Mouse (Mus musculus): Measurements from ENCODE around the gene Rgs13.

Gene Rgs13

DNA sequence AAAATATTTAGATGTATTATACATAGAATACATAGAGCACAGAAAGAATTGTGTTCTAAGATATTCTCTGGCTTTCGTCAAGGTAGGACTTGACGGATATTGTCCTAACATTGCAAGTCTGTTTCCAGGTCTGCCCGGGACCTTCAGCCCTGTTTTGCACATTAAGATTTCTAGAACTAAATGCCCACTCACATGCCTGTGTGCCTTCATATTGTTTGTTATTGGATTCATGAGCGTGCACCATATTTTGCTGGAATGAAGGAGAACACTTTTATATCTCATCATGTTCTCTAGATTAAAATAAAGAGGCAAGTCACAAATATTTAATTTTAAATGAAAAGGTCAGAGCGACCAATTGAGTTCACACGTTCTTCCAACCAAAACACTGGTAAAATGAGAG is 2.4 kb downstream of the Rgs13 start:
- TF ChIP-seq GATA4 (IDR thresholded peaks at IDR 0.05; ENCODE audit: insufficient replicate concordance, low read length) = no peak

GRCm38 (mm10) chr1:144173568-144174036 is 3.6 kb downstream of the Rgs13 start:
- TF ChIP-seq GATA4 (IDR thresholded peaks at IDR 0.05; ENCODE audit: insufficient replicate concordance, low read length) = no peak

- no peak for TF ChIP-seq GATA4 (IDR thresholded peaks at IDR 0.05; ENCODE audit: insufficient replicate concordance, low read length)
These were observed 8.3 kb downstream of the Rgs13 start for GRCm38 (mm10) chr1:144168921-144169320.

GRCm38 (mm10) chr1:144167761-144168160 is 9.4 kb downstream of the Rgs13 start:
- TF ChIP-seq GATA4 (IDR thresholded peaks at IDR 0.05; ENCODE audit: insufficient replicate concordance, low read length) = no peak

DNA sequence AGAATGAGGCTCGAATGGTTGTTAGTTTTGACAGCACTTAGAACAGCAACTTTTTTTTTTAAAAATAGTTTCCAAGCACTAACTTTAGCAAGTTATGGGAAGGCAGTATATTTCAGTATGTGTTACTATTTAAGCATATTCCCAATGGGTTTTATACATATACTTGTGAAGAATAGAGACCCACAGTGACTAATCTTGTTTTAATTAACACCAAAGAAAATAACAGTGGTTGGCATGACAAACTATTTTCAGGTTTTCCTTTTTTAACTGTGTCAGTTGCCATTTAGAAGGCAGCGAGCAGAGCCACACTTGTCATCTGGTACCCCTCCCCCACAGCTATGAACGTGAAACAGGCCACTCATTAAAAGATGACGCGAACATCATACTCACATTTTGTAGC is 10.3 kb downstream of the Rgs13 start:
- no peak for TF ChIP-seq GATA4 (IDR thresholded peaks at IDR 0.05; ENCODE audit: insufficient replicate concordance, low read length)

GRCm38 (mm10) chr1:144166275-144166674 is 10.9 kb downstream of the Rgs13 start:
- no peak for TF ChIP-seq GATA4 (IDR thresholded peaks at IDR 0.05; ENCODE audit: insufficient replicate concordance, low read length)

DNA sequence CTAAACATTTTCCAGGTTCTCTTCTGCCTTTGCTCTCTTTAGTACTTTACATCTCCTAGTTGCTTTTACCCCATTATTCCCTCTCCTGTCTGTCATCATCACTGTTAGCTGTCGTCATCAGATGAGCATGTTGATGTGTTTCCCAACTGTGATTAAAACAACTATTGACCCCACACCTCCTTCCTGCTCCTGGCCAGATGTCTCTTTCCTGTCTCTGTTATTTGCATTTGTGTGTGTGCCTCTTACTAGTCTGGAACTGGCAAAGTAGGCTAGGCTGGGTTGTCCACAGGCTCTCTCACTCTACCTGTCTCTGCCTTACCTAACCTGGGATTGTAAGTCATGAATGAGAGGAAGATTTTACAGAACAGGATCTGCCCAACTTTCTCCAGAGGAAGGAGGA is 24.6 kb downstream of the Rgs13 start:
- no peak for TF ChIP-seq GATA4 (IDR thresholded peaks at IDR 0.05; ENCODE audit: insufficient replicate concordance, low read length)

DNA sequence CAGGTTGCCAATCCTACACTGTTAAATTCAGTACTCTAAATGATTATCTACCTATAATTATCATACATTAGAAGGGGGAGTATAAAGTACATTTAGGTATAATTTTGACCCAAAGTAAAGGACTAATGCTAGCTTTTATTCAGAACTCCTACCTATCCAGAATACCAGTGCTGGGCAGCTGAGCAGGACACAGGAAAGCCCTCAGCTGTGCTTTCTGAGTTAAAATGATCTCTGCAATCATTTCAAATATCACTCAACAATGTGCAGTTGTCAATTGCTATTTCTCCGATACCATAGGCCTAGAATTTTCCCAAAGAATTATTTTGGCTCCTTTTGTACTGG is 25.0 kb downstream of the Rgs13 start:
- TF ChIP-seq GATA4 (IDR thresholded peaks at IDR 0.05; ENCODE audit: insufficient replicate concordance, low read length) = no peak

DNA sequence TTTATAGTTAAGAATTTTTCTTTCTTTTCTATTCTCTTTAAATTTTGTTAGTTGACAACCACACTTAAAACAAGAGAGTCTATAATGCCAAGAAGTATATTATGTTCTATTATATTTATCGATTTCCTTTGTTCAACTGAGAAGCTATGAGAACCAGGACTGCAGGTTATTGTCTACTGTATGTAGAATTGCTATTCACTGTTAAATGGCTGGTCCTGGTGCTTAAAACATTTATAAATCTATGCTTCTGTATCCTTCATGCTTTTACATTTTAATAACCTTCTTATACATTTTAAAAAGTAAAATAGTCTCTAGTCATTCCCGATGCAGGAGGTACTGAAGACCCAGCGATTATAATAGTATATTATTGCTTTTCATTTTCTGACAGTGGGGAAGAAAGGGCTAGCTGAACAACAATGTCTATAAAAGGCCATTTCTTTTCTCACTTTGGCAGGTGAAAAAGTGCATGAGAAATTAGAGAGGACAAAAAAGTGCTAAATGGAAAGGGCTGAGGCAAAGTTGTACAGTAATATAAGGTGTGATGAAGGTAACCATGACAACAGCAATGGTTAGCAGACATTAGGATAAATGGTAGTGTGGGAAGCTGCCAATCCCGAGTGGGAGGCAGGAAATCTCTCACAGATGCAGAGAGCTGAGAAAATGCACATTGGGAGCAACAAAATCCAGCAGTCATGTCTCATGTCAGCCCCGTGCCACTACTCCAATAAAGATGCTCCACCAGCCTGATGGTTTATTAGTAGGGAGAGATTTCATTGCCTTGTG is 25.6 kb downstream of the Rgs13 start:
- TF ChIP-seq GATA4 (IDR thresholded peaks at IDR 0.05; ENCODE audit: insufficient replicate concordance, low read length) = no peak

DNA sequence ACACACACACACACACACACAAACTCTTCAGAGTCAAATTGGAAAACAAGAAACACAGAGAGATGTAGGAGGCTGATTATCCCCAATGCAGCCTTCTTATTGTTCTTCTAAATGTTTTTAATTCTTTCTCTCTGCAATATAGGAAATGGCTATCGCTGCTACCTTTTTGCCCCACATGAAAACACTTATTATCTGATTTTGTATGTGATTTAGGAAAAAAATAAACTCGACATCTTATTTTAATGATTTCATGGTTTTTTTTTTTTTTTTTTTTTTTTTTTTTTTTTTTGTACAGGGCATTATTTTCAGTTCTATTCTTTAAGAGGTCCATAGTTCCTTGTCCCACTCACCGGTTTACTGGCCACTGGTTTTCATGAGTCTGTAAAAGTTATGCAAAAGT is 27.2 kb downstream of the Rgs13 start:
- no peak for TF ChIP-seq GATA4 (IDR thresholded peaks at IDR 0.05; ENCODE audit: insufficient replicate concordance, low read length)

DNA sequence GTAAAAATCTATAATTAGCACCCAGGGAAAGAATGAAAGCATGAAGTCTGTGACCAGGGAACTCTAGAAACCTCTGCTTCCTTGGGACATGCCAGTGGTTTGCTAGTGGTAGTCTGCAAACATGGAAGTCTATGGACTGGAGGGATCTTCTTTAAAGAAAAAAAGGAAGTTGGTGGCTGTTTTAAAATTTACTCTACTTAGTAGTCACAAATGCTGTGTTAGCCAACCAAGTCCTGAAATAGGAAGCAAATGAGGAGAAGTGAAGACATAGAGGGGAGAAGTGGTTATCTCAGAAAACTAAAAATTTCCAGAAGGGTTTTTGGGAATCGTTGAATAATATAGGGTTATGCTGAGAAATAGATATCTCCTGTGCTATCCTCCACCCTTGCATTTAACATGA is 37.3 kb downstream of the Rgs13 start:
- no peak for TF ChIP-seq GATA4 (IDR thresholded peaks at IDR 0.05; ENCODE audit: insufficient replicate concordance, low read length)

DNA sequence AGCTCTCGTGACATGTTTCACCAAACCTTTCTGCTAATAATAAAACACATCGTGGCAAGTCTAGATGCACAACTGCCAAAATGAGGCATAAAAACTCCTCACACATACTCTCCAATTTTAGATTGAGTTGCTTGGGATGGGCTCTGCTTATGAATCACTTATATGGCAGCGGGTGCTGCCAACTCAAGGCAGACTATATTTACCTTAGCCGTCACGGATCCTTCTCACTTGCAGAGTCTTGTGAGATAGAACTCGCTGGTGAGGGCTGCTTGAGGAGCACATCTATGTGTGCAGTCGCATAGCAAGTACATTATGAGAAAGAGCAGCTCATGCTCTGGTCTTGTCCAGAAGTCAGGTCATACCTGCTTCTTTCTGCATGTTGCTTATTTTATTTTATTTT is 49.2 kb downstream of the Rgs13 start:
- no peak for TF ChIP-seq GATA4 (IDR thresholded peaks at IDR 0.05; ENCODE audit: insufficient replicate concordance, low read length)

GRCm38 (mm10) chr1:144120042-144120441 is 57.1 kb downstream of the Rgs13 start:
- TF ChIP-seq GATA4 (IDR thresholded peaks at IDR 0.05; ENCODE audit: insufficient replicate concordance, low read length) = no peak

- TF ChIP-seq GATA4 (IDR thresholded peaks at IDR 0.05; ENCODE audit: insufficient replicate concordance, low read length) = no peak
These were observed 57.7 kb downstream of the Rgs13 start for GRCm38 (mm10) chr1:144119456-144119855.

DNA sequence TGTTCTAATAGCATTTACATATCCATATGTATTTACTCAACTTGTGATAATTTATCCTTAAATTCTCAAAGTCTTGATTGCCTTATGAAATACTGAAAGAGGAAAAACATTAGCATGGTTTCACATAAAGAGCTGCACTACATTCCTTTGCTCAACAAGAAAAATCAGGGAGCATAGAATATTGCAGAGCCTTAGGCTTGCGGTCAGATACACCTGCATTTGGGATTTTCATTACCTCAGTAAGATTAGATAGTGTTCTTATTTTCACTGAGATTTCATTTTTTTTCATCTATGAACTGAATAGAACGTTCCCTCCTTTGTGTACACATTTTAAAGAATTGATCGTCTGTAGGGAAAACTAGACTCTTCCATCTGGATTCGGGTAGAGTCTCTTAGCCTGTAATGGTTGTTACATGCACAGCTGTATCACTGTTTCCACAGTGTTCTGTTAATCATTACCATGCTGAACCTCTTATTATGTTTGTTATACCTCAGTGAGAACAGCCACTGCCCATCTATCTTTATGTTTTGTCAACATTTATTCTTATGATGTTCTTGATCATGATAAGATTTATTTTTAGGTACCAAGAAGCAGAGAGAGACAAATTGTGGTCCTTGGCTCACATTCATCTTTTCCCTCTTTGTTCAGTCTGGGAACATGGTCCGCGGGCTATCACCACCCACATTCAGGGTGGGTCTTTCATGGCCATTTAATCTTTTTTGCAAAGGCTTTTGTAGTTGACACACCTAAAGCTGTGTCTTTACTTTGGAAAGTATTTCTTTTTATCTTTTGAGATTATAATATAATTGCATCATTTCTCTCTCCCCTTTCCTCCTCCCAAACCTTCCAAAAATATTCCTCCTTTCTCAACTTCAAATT is 61.1 kb downstream of the Rgs13 start:
- no peak for TF ChIP-seq GATA4 (IDR thresholded peaks at IDR 0.05; ENCODE audit: insufficient replicate concordance, low read length)

- TF ChIP-seq GATA4 (IDR thresholded peaks at IDR 0.05; ENCODE audit: insufficient replicate concordance, low read length) = no peak
These were observed 63.6 kb downstream of the Rgs13 start for GRCm38 (mm10) chr1:144113438-144114074.

All from liver, adult (tissue).